Mouse (Mus musculus) sigmoid colon, adult 10 weeks (tissue): ENCODE results near the gene Olfr1368. TPM values are rescaled to one million over a fixed set of nuclear protein-coding genes. Genes with fewer than 3 reads are reported as not detected.

Experiments
- polyA plus RNA-seq: library from polyadenylated mRNA; stranded (reverse); fragments of 350-450 nt; fragmentation: Illumina TruSeq; extraction: RNeasy Lipid Tissue Mini Kit (QIAGEN cat#74804); gene quantifications from one replicate; pipeline ENCODE4 v1.2.3, GENCODE M21; 2014; ENCODE audit warnings: low read depth, low replicate concordance

The Olfr1368 gene
- polyA plus RNA-seq, result 0.95 TPM

GRCm38 (mm10) chr13:21145767-21146166 lies at the start of gene Olfr1368:
TSS of gene Olfr1368 (minus strand) at chr13:21145867.

GRCm38 (mm10) chr13:21179367-21179723 lies 33.7 kb upstream of the Olfr1368 start, which contains the start of gene Trim27:
TSS of gene Trim27 (plus strand) at chr13:21179445.

GRCm38 (mm10) chr13:21129339-21129738 lies 16.3 kb downstream of the Olfr1368 start, which contains the start of gene Olfr263:
TSS of gene Olfr263 (plus strand) at chr13:21129639.

GRCm38 (mm10) chr13:21111183-21111582 lies 34.5 kb downstream of the Olfr1368 start, which contains the start of gene Olfr1369-ps1:
TSS of gene Olfr1369-ps1 (plus strand) at chr13:21111483.

Other genes starting within 250 kb of the Olfr1368 start
- gene Olfr1370, start 70.9 kb downstream of the Olfr1368 start, polyA plus RNA-seq, result 0.09 TPM
- not detected for gene Olfr1369-ps1, start 34.4 kb downstream of the Olfr1368 start, polyA plus RNA-seq
- not detected for gene Olfr263, start 16.2 kb downstream of the Olfr1368 start, polyA plus RNA-seq
- 34.3 TPM for gene Trim27, start 33.6 kb upstream of the Olfr1368 start, polyA plus RNA-seq
- 1.3 TPM for gene Gpx5, start 146.9 kb upstream of the Olfr1368 start, polyA plus RNA-seq
- gene Gpx6, start 166.3 kb upstream of the Olfr1368 start, polyA plus RNA-seq, result not detected
- not detected for gene Olfr1367, start 201.0 kb upstream of the Olfr1368 start, polyA plus RNA-seq
- gene Zscan12, start 217.0 kb upstream of the Olfr1368 start, polyA plus RNA-seq, result 10.0 TPM